Mouse (Mus musculus) small intestine, adult 2 months (tissue): ENCODE measurements at regions not wholly inside any gene's neighbourhood (a gene's known extent, or its start where the extent isn't known, plus 50 kb on each side); places are given as distances from the start of the nearest gene placed in this dataset.

Experiments
- H3K27ac ChIP-seq: fragments of 200-500 bp; 2 replicates; pipeline ENCODE4 v1.5.1; 2012; ENCODE audit warnings: low read depth, low read length, control low read depth, inconsistent platforms; ENCODE audit not compliant: insufficient read depth
- H3K27me3 ChIP-seq: fragments of 200-500 bp; 2 replicates; pipeline ENCODE4 v1.6.1; 2012; ENCODE audit warnings: mild to moderate bottlenecking, moderate library complexity, low read length, inconsistent platforms; ENCODE audit not compliant: control insufficient read depth, insufficient read depth
- H3K36me3 ChIP-seq: fragments of 200-500 bp; 2 replicates; pipeline ENCODE4 v1.6.1; 2012; ENCODE audit warnings: mild to moderate bottlenecking, low read length, control low read depth, inconsistent platforms; ENCODE audit not compliant: control insufficient read depth, insufficient read depth
- H3K4me1 ChIP-seq: fragments of 200-500 bp; 2 replicates; pipeline ENCODE4 v1.6.1; 2012; ENCODE audit warnings: low read length, inconsistent platforms, mixed read lengths; ENCODE audit not compliant: control insufficient read depth, insufficient read depth, insufficient read length
- H3K4me3 ChIP-seq: fragments of 200-500 bp; 2 replicates; pipeline ENCODE4 v1.5.1; 2012; ENCODE audit warnings: low read depth, mild to moderate bottlenecking, control low read depth, inconsistent platforms, low read length, moderate library complexity
- CTCF ChIP-seq: fragments of 200-500 bp; IDR thresholded peaks from 2 replicates; pipeline ENCODE4 v1.5.1; 2012; ENCODE audit warnings: low read depth, mild to moderate bottlenecking, control low read depth, inconsistent platforms, low read length, moderate library complexity, mixed read lengths; ENCODE audit not compliant: insufficient replicate concordance, insufficient read length; ENCODE audit errors: extremely low read depth
- POLR2A ChIP-seq: fragments of 200-500 bp; IDR thresholded peaks from 2 replicates; pipeline ENCODE4 v1.6.1; 2012; ENCODE audit warnings: low read depth, mild to moderate bottlenecking, control low read depth, inconsistent platforms, low read length, moderate library complexity
- WGBS: fragments of 180-500 bp; shearing (Covaris S2); methylation state at CpG from one replicate; pipeline ENCODE4 v1.1.7; 2018; 5-methylcytosine and 5-hydroxymethylcytosine counted together

- 54% methylated on average over 6 of the region's 6 CpGs for WGBS
- Histone ChIP-seq H3K4me3 (no peak overlapping the region), H3K4me1 (no peaks in the 10 kb centered on the region), H3K36me3 (no peaks in the 10 kb centered on the region), H3K27me3 (no peaks in the 10 kb centered on the region), H3K27ac (no peak overlapping the region)
- TF ChIP-seq CTCF (no peak), POLR2A (no peak)
Measured at GRCm38 (mm10) chr10:16620804-16621559, 1102.0 kb upstream of the Cited2 start.

- TF ChIP-seq CTCF (no peak), POLR2A (no peak)
- WGBS: 89% methylated on average over 3 of the region's 3 CpGs
- H3K36me3 ChIP-seq: no peaks in the 10 kb centered on the region
Measured at GRCm38 (mm10) chr10:16622821-16623220, 1100.2 kb upstream of the Cited2 start.

GRCm38 (mm10) chr10:16633236-16633635 lies 1089.8 kb upstream of the Cited2 start:
- TF ChIP-seq CTCF (no peak), POLR2A (no peak)
- Histone ChIP-seq H3K27me3 (no peaks in the 10 kb centered on the region), H3K4me1 (no peaks in the 10 kb centered on the region), H3K36me3 (no peaks in the 10 kb centered on the region), H3K27ac (no peak overlapping the region), H3K4me3 (no peak overlapping the region)
- WGBS: 82% methylated on average over 2 of the region's 2 CpGs

More at GRCm38 (mm10) chr10:16622821-16623220, 1100.2 kb upstream of the Cited2 start:
- Histone ChIP-seq H3K27me3 (no peaks in the 10 kb centered on the region), H3K4me3 (no peak overlapping the region), H3K4me1 (no peaks in the 10 kb centered on the region), H3K27ac (no peak overlapping the region)

GRCm38 (mm10) chr10:16635463-16635862 lies 1087.6 kb upstream of the Cited2 start:
- no peaks in the 10 kb centered on the region for H3K4me1 ChIP-seq
- H3K4me3 ChIP-seq: no peak overlapping the region
- no peaks in the 10 kb centered on the region for H3K36me3 ChIP-seq
- TF ChIP-seq POLR2A: no peak
- TF ChIP-seq CTCF: no peak
- H3K27me3 ChIP-seq: no peaks in the 10 kb centered on the region
- no peak overlapping the region for H3K27ac ChIP-seq
- WGBS: 88% methylated on average over 2 of the region's 2 CpGs

GRCm38 (mm10) chr10:16637006-16637405 lies 1086.0 kb upstream of the Cited2 start:
- Histone ChIP-seq H3K4me1 (no peaks in the 10 kb centered on the region), H3K27me3 (no peaks in the 10 kb centered on the region), H3K27ac (no peak overlapping the region), H3K4me3 (no peak overlapping the region), H3K36me3 (no peaks in the 10 kb centered on the region)
- TF ChIP-seq POLR2A: no peak
- no peak for TF ChIP-seq CTCF

GRCm38 (mm10) chr10:16638111-16638510 lies 1084.9 kb upstream of the Cited2 start:
- no peak for TF ChIP-seq POLR2A
- TF ChIP-seq CTCF: no peak
- no peak overlapping the region for H3K4me3 ChIP-seq
- no peaks in the 10 kb centered on the region for H3K36me3 ChIP-seq
- no peak overlapping the region for H3K27ac ChIP-seq
- no peaks in the 10 kb centered on the region for H3K27me3 ChIP-seq
- no peaks in the 10 kb centered on the region for H3K4me1 ChIP-seq
- 32% methylated on average over 2 of the region's 2 CpGs for WGBS

GRCm38 (mm10) chr10:16640136-16640535 lies 1082.9 kb upstream of the Cited2 start:
- 75% methylated on average over 4 of the region's 4 CpGs for WGBS
- no peaks in the 10 kb centered on the region for H3K27me3 ChIP-seq
- no peak for TF ChIP-seq CTCF
- TF ChIP-seq POLR2A: no peak
- no peaks in the 10 kb centered on the region for H3K36me3 ChIP-seq
- H3K4me1 ChIP-seq: no peaks in the 10 kb centered on the region
- no peak overlapping the region for H3K27ac ChIP-seq
- no peak overlapping the region for H3K4me3 ChIP-seq

GRCm38 (mm10) chr10:16650120-16650519 lies 1072.9 kb upstream of the Cited2 start:
- WGBS: 61% methylated on average over 1 of the region's 1 CpGs
- TF ChIP-seq CTCF (no peak), POLR2A (no peak)
- no peaks in the 10 kb centered on the region for H3K27me3 ChIP-seq
- no peaks in the 10 kb centered on the region for H3K4me1 ChIP-seq
- no peaks in the 10 kb centered on the region for H3K36me3 ChIP-seq
- H3K4me3 ChIP-seq: no peak overlapping the region
- no peak overlapping the region for H3K27ac ChIP-seq
